Mouse (Mus musculus) left cerebral cortex, postnatal 36 days (tissue): ENCODE measurements around the gene Arhgap10. TPM values are rescaled to one million over a fixed set of nuclear protein-coding genes. Genes with fewer than 3 reads are reported as not detected.
A peak's percentile ranks its signal among the peaks of the same experiment; 100 is the strongest.

Source experiments
- DNase-seq, 2 experiments: peaks; one replicate each; pipeline ENCODE4 v3.0.0; 2021 to 2022; ENCODE audit warnings: low spot score in 2 of 2, mixed read lengths in 1 of 2
- intact Hi-C: fragments of 180-260 bp; cut with DNase I; formaldehyde crosslinking; loops from one replicate; pipeline ENCODE4 v1.15.1; 2025
- total RNA-seq, 2 experiments: library from RNA; stranded (reverse); gene quantifications; 2 replicates each; pipeline ENCODE4 v1.2.3; 2021

Gene Arhgap10
- total RNA-seq, 2 experiments from 2014 or later = 34.5 to 36.9 TPM

- no peak for DNase-seq
- intact Hi-C loops = no loop called here
Measured at GRCm38 (mm10) chr8:77272136-77272535, 245.6 kb downstream of the Arhgap10 start.

- intact Hi-C loops = no loop called here
- no peak for DNase-seq
Measured at GRCm38 (mm10) chr8:77267941-77268405, 249.8 kb downstream of the Arhgap10 start.

- intact Hi-C loops = no loop called here
- peak in 1 of 2 experiments; percentile 13 for DNase-seq
Measured at GRCm38 (mm10) chr8:77262216-77263009, 255.3 kb downstream of the Arhgap10 start.

GRCm38 (mm10) chr8:77261215-77261614 lies 256.5 kb downstream of the Arhgap10 start:
- DNase-seq = no peak
- intact Hi-C loops = no loop called here

- DNase-seq = peak in 1 of 2 experiments; percentile 25
- intact Hi-C loops = no loop called here
Measured at GRCm38 (mm10) chr8:77257085-77257451, 260.7 kb downstream of the Arhgap10 start.

- peak; percentile 51 to 58 for DNase-seq
- intact Hi-C loops = no loop called here
Measured at GRCm38 (mm10) chr8:77256450-77257084, 261.2 kb downstream of the Arhgap10 start.

- intact Hi-C loops = no loop called here
Measured at GRCm38 (mm10) chr8:77254466-77254865, 263.3 kb downstream of the Arhgap10 start.

GRCm38 (mm10) chr8:77251134-77251533 lies 266.6 kb downstream of the Arhgap10 start:
- DNase-seq = no peak
- intact Hi-C loops = no loop called here

More at GRCm38 (mm10) chr8:77254466-77254865, 263.3 kb downstream of the Arhgap10 start:
- DNase-seq = no peak

- intact Hi-C loops = no loop called here
- no peak for DNase-seq
Measured at GRCm38 (mm10) chr8:77250094-77250493, 267.7 kb downstream of the Arhgap10 start.

- no peak for DNase-seq
- intact Hi-C loops = no loop called here
Measured at GRCm38 (mm10) chr8:77241381-77241780, 276.4 kb downstream of the Arhgap10 start.

- no peak for DNase-seq
- intact Hi-C loops = loop anchor here (10.0 kb wide), 1 partner anchor 335 kb away; no protein-coding TSS in a partner anchor
Measured at GRCm38 (mm10) chr8:77239462-77239861, 278.3 kb downstream of the Arhgap10 start.

GRCm38 (mm10) chr8:77236701-77237100 lies 281.1 kb downstream of the Arhgap10 start:
- DNase-seq = no peak
- intact Hi-C loops = loop anchor here (10.0 kb wide), 1 partner anchor 332 kb away; no protein-coding TSS in a partner anchor

- intact Hi-C loops = loop anchor here (10.0 kb wide), 1 partner anchor 328 kb away; no protein-coding TSS in a partner anchor
- no peak for DNase-seq
Measured at GRCm38 (mm10) chr8:77232411-77232810, 285.3 kb downstream of the Arhgap10 start.

GRCm38 (mm10) chr8:77231834-77232233 lies 285.9 kb downstream of the Arhgap10 start:
- DNase-seq = no peak
- intact Hi-C loops = loop anchor here (10.0 kb wide), 1 partner anchor 327 kb away; no protein-coding TSS in a partner anchor

- intact Hi-C loops = loop anchor here (10.0 kb wide), 1 partner anchor 326 kb away; no protein-coding TSS in a partner anchor
- DNase-seq = no peak
Measured at GRCm38 (mm10) chr8:77231211-77231610, 286.5 kb downstream of the Arhgap10 start.

- DNase-seq = no peak
- intact Hi-C loops = no loop called here
Measured at GRCm38 (mm10) chr8:77228688-77229087, 289.1 kb downstream of the Arhgap10 start.

- intact Hi-C loops = no loop called here
Measured at GRCm38 (mm10) chr8:77227742-77228141, 290.0 kb downstream of the Arhgap10 start.

GRCm38 (mm10) chr8:77223123-77223522 lies 294.6 kb downstream of the Arhgap10 start:
- no peak for DNase-seq
- intact Hi-C loops = no loop called here

More at GRCm38 (mm10) chr8:77227742-77228141, 290.0 kb downstream of the Arhgap10 start:
- DNase-seq = no peak

GRCm38 (mm10) chr8:77215191-77215590 lies 302.6 kb downstream of the Arhgap10 start:
- intact Hi-C loops = no loop called here
- no peak for DNase-seq

GRCm38 (mm10) chr8:77214665-77215064 lies 303.1 kb downstream of the Arhgap10 start:
- intact Hi-C loops = no loop called here
- DNase-seq = no peak
